Mouse (Mus musculus) liver, embryonic 14.5 days (tissue): ENCODE results near the gene Kifap3.

ENCODE experiments used
- CTCF ChIP-seq: IDR thresholded peaks from 2 replicates; pipeline ENCODE4 v1.5.1; 2016; ENCODE audit warnings: antibody characterized with exemption, low read depth, control low read depth
- EP300 ChIP-seq: IDR thresholded peaks from 2 replicates; pipeline ENCODE4 v1.6.1; 2016; ENCODE audit warnings: antibody characterized with exemption, low read depth

DNA sequence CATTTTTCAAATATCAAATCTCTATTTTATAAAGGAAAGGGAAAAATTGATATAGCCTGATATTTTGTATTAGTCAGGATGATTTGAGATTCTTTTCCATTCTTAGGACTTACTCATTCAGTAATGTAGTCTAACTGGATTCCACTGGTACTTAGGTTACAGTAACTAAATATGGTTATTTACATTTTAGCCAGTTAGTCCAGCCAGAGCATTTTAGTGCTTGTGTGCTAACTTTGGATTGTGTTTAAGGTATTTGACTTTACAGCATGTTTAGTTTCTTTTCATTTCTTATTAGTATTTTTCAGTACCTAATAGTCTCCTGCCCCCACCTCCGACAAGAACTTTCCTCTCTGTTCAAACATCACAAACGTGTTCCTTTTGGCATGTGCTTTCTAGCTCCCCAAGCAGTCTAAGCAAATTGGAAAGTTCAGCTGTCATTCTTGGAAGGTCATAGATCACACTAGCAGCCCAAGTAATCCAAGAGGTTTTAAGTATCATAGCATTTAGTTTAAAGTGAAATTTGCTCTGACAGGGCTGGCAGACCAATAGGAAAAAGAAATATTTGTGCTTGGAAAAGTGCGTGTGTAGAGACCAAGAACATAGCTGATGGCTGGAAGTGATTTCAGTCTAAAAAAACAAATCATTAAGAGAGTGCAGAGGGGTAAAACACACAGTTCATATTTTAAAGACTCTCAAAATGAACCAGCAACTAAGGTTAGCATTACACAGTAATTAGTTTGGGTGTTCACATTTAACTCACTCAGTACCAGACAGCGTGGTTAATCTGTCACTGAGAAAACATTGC is 127.8 kb downstream of the Kifap3 start:
- TF ChIP-seq CTCF (no peak), EP300 (no peak)
